Mouse (Mus musculus): ENCODE results near the gene Tulp4. TPM values are rescaled to one million over a fixed set of nuclear protein-coding genes. Genes with fewer than 3 reads are reported as not detected.
A peak's percentile ranks its signal among the peaks of the same experiment; 100 is the strongest.

The Tulp4 gene
- 10 to 100 TPM; 66.8 to 82.4 TPM for total RNA-seq (2021)
- long read RNA-seq, experiment 1, partial matches to known transcripts: 1 of 18 reads
- long read RNA-seq, experiment 1, other reads (novel, unspliced or antisense): 15 of 18 reads
- long read RNA-seq, experiment 2, partial matches to known transcripts: 13 of 19 reads
- long read RNA-seq, experiment 2, other reads (novel, unspliced or antisense): 5 of 19 reads

- peak; percentile 90 for DNase-seq
Measured at GRCm38 (mm10) chr17:6106361-6107014, at the start of gene Tulp4. Gene Tulp4, plus strand, starts transcription at chr17:6106437.

- DNase-seq: no peak
Measured at GRCm38 (mm10) chr17:6062793-6063192, 43.4 kb upstream of the Tulp4 start.

DNA sequence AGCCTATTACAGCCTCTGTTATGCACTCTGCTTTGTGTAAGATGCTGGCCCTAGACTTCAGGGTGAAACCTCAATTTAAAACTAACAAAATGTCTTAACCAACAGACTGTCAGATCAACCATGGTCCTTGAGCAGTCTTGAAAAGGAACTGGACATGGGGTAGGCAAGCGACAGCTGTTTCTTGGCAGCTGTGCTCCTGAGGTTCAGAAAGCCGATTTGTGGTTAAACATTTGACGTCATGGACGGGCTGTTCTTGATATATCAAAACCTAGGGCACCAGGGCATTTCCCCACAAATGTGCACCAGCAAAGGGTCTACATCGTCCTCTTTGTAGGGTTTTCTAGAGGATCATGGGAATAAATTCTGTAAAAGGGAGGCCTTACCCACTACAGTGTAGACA lies 42.7 kb upstream of the Tulp4 start:
- no peak for DNase-seq

- peak; percentile 77 for DNase-seq
Measured at GRCm38 (mm10) chr17:6066021-6066420, 40.2 kb upstream of the Tulp4 start.

DNA sequence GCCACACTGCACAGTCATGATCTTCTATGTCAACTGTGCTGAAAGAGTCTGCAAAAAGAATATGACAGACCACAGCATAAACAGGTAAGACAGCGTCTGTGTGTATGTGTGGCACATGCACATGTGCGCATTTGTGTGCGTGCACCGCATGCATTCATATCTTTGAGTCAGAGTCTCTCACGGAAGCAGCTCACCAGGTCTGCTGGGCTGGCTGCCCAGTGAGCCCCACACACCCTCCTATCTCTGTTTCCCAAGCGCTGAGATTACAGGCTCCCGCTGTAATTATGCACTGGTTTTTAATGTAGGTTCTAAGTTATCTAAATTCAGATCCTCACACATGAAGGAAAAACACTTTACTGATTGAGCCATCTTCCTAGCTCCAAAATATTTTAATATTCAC lies 38.6 kb upstream of the Tulp4 start:
- DNase-seq: no peak

- DNase-seq: no peak
Measured at GRCm38 (mm10) chr17:6069866-6070265, 36.4 kb upstream of the Tulp4 start.

- DNase-seq: no peak
Measured at GRCm38 (mm10) chr17:6073405-6073804, 32.8 kb upstream of the Tulp4 start.

- peak; percentile 99 for DNase-seq
Measured at GRCm38 (mm10) chr17:6079287-6080122, 26.7 kb upstream of the Tulp4 start, which contains the start of the genes Serac1 and Gtf2h5. Gene Serac1, minus strand, starts transcription at chr17:6079741. Gene Gtf2h5, plus strand, starts transcription at chr17:6079786.

DNA sequence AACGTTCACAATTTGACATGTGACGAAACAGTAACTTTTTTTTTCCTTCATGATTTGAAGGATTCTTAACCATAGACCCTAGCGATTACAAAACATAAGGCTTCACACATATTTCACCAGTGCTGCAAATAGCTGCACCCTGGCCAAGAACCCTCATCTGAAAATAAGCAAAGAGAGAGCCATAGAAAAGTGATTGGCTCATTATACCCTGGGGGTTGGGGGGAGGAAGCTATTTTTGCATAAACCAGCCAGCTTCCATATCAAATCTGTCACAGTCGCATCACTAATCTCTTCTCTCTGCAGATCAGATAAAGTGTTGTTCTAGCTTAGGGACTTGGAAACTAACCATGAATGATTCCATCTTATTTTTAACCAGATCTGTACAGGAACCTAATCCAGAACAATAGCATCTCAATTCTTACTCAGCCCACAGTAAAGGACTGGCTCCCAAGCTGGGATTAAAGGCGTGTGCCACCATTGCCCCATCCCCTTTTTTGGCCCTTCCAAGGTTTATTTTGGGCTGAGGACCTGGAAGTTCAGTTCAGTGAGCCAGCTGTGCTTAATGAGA lies 22.8 kb upstream of the Tulp4 start:
- DNase-seq: no peak

- no peak for DNase-seq
Measured at GRCm38 (mm10) chr17:6091604-6092003, 14.6 kb upstream of the Tulp4 start.

DNA sequence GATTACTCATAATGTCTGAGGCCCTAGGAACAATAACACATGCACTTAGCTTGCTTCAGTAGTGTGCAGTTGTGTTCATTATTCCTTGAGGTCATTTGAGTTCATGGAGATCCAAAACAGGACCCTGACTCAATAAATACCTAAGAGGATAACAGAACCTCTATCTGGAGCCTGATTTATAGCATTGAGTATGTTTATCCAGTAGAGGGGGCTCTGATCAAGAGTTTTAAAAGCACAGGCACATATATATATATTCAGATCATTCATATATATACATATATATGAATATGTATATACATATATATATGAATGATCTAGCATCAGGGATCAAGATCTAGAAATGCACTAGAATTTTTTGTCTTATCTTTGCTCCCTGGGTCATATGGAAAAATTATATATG lies 10.7 kb upstream of the Tulp4 start:
- DNase-seq: no peak

DNA sequence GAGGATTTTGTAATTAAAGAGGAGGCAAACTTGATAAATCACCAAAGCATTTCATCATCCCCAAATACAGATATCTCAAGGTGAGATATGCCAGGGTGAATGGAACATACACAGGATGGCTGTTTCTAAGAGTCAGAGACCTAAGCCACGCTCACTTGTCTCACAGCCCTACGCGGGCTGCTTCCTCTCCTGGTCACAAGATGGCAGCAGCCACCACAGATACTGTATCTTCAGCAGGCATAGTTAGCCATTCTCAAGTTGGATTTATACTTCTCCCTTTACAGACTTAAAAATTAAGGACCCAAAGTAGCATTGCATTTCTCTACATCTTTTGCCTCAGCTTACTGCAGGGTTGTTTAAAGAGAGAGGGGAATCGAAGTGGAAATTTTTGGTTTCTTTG lies 8.4 kb upstream of the Tulp4 start:
- peak; percentile 67 for DNase-seq

GRCm38 (mm10) chr17:6102287-6102686 lies 4.0 kb upstream of the Tulp4 start:
- no peak for DNase-seq

GRCm38 (mm10) chr17:6103566-6103965 lies 2.7 kb upstream of the Tulp4 start:
- DNase-seq: no peak

DNA sequence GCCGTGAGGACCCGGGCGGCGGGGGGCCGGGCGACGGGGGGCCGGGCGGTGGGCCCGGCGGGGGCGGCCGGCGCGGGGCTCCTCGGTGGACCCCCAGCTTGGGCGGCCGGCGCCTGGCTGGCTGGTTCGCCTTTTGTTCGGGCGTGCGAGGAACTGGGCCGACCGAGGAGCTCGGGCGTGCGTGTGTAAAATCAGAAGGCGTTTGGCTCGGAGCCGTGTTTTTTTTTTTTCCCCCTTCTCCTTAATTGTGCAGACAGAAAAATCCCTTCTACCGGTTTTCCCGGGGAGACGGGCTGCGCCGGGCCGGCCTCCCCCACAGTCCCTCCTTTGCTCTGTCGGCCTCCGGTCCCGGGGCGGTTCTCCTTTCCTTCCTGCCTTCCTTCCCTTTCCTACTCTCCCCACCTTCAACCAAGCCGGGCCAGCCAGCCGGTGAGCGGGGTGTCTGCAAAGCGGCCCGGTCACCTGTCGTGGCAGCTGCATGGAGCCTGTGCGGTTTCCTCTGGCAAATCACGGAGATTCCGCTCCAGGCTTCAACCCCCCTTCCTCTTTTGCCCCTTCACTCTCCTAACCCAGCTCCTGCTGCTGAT lies 871 bp downstream of the Tulp4 start:
- peak; percentile 65 for DNase-seq

GRCm38 (mm10) chr17:6108175-6108574 lies 1.9 kb downstream of the Tulp4 start:
- no peak for DNase-seq

- peak; percentile 24 for DNase-seq
Measured at GRCm38 (mm10) chr17:6110956-6111355, 4.7 kb downstream of the Tulp4 start.

GRCm38 (mm10) chr17:6113653-6114052 lies 7.4 kb downstream of the Tulp4 start:
- DNase-seq: no peak

DNA sequence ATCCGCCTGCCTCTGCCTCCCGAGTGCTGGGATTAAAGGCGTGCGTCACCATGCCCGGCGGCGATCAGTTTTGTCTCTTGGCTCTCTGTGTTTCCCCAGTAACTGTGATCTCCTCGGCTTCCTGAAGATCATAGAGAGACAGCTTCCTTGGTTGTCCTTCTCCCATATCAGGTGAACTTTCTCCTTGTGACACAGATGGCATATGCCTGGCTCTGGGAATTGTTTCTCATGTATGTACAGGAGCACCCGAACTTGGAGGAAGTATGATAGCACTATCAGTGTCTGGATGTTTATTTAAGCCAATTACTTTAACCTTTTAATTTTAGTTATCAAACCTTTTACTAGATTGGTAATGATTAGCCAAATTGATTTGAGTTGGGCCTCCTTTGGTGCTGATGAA lies 8.8 kb downstream of the Tulp4 start:
- no peak for DNase-seq

DNA sequence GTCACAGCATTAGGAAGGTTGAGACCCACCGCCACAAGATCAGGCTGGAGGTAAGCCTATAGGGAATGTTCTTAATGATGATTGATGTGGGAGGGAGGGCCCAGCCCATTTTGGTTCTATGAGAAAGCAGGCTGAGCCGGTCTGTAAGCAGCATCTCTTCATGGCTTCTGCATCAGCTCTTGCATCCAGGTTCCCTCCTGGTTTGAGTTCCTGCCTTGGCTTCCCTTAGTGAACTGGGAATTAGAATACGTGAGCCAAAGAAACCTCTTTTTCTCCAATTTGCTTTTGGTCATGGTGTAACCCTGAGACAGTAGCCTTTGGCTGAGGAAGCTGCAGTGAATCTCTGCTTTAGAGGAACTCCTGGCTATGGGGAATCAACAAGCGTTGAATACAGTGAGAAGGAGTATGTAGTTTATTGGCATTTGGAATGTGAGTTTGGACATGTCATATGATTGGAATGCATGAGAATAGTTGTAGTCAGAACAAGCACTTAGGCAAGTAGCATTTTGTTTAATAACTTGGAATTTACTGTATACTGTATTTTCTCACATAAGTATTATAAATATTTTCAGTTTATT lies 11.0 kb downstream of the Tulp4 start:
- DNase-seq: no peak

- DNase-seq: no peak
Measured at GRCm38 (mm10) chr17:6117917-6118316, 11.7 kb downstream of the Tulp4 start.

DNA sequence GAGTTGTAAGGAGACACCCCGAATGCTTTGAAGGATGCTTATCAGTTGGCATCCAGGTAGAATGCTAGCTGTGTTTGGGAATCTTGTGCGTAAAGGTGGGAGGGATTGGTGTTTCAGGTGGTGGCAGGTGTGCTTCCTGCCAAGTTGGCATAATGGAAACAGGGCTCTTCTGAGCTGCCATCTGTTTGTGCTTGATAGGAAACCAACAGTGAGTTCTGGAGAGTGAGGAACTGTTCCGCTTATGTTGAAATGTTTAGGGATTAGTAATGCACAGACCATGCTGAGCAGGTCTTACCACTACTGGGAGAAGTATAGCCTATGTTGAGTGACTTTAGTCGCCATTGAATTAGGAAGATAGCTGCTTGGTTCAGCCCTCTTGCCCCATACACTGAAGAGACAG lies 12.6 kb downstream of the Tulp4 start:
- DNase-seq: no peak
